Mouse (Mus musculus): Measurements from ENCODE around the gene Ankrd63.

DNA sequence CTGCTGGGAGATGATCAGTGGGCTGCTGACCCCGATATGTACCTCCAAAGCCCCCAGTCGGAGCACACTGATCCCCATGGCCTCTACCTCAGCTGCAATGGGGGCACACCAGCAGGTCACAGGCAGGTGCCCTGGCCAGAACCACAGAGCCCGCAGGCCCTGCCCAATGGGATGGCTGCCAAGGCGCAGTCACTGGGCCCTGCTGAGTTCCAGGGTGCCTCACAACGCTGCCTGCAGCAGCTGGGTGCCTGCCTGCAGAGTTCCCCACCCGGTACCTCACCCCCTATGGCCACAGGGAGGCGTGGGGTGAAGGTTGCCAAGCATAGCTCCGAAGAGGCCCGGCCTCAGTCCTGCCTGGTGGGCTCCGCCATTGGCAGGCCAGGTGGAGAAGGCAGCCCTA is 13.9 kb downstream of the Ankrd63 start:
- TF ChIP-seq POLR2A (IDR thresholded peaks at IDR 0.05; ENCODE audit: insufficient read depth, low read depth, low read length): no peak
- TF ChIP-seq CTCF (IDR thresholded peaks at IDR 0.05; ENCODE audit: insufficient read depth, low read depth, low read length): no peak
